Mouse (Mus musculus) liver, embryonic 14 days (tissue): Measurements from ENCODE around the gene Bag6. TPM values are rescaled to one million over a fixed set of nuclear protein-coding genes. Genes with fewer than 3 reads are reported as not detected.

Source experiments
- polyA plus RNA-seq: library from polyadenylated mRNA; depleted of rRNA; stranded (reverse); fragments of >200 nt; gene quantifications from 2 replicates; pipeline ENCODE4 v1.2.3, GENCODE M21; 2012; rRNA removed

The Bag6 gene
- 40.6 and 45.5 TPM in 2 replicates for polyA plus RNA-seq

DNA sequence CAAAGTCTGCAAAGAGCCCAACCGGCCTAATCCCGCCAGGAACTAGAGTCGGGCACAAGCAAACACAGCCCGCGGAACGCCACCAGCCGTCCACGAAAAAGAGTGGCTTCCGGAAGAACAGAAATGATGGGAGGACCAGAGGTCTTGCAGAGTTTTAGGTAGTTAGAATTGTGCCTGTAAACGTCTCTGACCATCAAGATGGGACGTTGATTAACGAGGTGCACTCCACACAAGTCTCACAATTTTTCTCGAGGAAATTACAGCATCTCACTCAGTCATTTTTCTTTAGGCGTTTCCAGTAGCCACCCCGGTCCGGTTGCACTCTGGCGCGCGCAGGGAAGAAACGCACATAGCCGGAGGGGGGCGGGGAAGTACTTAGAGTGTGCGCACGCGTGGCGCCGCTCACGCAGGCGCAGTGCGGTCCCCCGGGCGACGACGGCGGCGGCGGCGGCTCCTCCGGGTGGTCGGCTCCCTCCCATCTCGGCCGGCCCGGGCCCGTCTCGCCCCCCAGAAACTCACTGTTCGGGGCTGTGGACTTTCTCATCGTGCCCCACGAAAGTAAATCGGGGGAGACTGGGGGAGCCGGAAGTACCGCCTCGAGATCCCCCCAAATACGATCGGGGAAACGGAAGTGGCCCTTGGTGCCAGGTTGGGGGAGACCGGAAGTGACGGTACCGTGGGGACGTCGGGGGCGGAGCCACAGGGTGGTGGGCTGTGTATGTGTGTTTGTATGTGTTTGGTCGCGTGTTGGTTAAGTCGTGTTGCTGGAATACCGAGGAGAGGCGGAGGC, at the start of gene Bag6:
Gene Bag6, plus strand, starts transcription at position 378 of the 790 bp plus-strand sequence.

DNA sequence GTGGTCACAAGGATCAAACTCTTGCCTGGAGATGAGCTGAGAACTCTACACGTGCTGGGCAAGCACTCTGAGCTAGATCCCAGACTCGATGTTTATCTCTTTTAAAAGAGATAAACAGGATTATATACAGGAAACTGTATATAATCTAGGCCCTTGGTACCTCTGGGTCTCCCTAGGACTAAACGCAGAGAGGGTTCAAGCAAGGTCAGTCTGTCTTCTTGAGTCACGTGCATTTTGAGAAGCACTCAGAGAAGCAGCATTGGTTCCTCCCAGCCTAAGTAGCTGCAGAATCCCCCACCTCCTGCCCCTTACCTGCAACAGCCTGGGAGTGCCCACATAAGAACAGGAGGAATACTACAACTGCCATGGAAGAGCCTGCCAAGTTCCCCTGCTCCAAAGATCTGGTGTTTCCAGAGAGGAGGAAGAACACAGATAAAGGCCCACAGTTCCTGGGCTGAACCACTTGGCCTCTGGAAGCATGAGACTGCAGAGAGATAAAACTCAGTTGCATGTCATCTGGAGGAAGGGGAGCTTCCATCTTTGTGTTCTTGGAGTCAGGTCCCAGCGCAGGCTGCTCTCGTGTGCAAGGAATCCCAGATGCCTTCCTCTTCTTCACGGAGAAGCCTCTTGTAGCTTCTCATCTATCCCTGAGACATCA, 49.6 kb upstream of the Bag6 start, which contains the start of gene Ly6g6f:
Gene Ly6g6f, minus strand, starts transcription at position 403 of the 658 bp plus-strand sequence.

DNA sequence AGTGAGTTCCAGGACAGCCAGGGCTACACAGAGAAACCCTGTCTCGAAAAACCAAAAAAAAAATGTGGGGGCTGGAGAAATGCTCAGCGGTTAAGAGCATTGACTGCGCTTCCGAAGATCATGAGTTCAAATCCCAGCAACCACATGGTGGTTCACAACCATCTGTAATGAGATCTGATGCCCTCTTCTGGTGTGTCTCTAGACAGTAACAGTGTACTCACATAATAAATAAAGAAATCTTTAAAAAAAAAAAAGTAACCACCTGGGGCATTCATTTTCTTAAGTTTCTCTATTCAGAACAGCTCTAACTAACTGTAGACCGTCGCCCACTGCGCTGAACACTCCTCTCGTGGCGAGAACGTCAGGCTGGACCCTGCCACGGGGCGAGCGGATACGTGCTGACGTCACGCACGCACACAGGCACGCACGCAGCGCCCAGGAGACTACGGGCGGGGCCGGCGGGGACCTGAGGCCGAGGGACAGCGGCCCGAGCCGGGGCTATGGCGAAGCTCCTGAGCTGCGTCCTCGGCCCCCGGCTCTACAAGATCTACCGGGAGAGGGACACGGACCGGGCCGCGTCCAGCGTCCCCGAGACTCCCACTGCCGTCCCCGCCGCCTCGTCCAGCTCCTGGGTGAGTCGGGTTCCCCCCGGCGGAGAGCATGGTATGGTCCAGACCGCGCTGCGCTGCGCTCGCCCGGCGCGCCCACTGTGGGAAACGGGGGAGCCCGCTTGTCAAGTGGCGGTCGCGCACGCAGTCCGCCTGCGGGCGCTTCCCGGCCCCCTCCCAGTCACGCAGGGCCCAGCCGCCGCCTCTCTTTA, 45.9 kb upstream of the Bag6 start, which contains the start of gene Abhd16a:
Gene Abhd16a, plus strand, starts transcription at position 439 of the 820 bp plus-strand sequence.

DNA sequence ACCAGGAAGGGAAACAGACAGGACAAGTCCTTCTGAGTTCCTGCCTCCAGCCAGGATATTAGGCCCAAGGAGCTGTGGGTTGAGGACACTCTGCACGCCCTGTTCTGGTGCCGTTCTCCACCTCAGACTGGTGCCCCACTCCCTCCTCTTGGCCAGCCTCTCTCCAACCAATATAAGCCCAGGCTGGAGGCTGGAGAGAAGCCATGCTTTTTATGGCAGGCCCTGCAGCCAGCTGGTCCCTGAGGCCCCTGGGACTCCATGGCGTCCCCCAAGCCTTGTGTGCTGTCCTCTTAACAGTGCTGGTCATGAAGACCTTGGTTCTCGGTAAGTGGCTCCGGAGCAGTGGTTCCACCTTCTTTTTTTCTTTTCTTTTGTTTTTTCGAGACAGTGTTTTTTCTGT, 26.9 kb upstream of the Bag6 start, which contains the start of gene Ly6g5c:
Gene Ly6g5c, plus strand, starts transcription at position 183 of the 400 bp plus-strand sequence.

DNA sequence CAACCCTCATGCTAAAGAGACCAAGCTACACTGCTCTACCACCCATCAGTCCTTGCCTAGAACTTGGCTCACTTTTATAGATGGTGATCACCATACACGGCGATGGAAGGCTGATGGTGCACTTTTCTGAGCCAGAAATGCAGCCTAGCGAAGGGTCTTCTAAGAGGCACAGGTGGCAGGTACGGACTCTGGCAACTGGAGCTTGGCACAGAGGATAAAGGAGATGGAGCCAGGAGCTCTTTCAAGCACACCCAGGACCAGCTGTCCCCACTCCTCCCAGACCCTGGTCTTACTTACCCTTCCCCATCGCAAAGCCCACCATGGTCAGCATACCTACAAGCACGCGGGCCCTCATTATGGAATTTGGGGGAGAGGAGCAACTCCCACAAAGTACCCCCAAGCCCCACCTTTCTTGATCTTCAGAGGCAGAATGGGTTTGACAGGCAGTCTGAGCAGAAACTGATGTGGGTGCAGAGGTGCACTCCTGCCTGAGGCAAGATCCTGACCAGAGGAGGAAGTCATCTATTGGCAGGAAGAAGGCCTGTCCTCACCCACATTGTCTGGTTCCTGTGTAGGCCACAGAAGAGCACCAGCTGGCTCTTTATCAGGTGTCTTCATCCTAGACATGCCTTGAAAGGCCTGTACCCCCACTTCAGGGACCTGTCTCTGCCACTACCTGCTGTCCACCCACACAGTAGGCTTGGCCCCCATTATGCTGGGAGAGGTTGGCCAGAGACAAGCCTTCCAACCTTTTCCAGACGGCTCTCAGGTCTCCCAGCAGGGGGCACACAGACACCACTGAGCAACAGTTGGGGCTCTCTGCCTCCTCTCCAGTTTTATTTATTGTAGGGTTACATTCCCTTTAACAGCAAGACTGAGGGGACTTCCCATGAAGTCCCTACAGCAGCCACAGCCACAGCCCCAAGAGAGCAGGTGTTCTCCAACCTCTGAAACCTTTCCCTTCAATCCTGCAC, 19.6 kb upstream of the Bag6 start, which contains the start of gene Ly6g5b:
Gene Ly6g5b, minus strand, starts transcription at position 383 of the 974 bp plus-strand sequence.

DNA sequence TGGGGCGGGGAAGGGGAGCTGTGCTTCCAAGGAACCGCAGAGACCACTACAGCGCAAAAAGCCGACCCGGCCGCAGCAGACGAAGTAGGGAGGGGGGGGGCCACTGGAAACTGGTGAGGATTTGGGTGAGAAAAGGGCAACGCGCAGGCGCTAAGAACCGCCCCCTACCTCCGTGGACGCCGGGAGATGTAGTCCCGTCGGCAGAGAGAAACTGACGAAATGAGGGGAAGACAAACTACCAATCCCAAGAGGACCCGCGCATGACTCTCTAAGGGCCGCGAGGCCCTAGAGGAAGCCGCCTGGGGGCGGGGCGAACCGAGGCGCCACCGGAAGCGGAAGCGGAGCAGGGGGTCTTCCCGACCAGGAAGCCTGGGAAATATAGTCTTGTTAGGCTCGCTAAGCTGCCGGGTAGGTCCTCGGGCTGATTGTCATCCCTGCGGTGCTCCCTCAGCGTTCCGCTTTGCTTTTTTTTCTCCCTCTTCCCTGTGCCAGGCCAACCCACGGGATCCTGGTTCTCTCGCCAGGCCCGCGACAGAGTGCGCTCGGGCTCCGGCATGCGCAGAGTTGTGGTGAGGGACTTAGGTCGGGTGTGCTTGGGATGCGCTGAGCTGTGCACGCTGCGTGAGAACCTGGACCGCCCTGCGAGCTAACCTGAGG, 13.7 kb upstream of the Bag6 start, which contains the start of gene Gpank1:
Gene Gpank1, plus strand, starts transcription at position 313 of the 657 bp plus-strand sequence.

DNA sequence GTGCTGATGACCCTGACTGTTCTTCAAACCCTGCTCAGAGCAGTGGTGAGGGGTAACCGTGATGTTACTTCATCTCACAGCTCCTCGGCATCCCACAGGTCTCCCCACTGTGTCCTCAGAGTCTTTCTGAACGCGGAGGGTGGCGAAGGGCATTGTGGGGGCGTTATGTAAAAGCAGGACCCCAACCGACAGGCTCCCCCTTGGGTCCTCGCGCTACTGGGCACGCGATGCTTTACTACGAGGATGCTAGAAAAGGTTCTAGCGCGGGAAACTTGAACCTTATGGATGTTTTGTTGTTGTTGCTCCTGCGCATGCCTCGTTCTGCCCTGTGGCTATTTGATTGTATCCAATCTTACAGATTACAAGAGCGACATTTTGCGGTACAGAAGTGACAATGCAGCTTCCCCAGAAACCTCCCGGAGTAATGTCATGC, 13.1 kb upstream of the Bag6 start, which contains the start of gene Csnk2b:
Gene Csnk2b, minus strand, starts transcription at position 183 of the 433 bp plus-strand sequence.

DNA sequence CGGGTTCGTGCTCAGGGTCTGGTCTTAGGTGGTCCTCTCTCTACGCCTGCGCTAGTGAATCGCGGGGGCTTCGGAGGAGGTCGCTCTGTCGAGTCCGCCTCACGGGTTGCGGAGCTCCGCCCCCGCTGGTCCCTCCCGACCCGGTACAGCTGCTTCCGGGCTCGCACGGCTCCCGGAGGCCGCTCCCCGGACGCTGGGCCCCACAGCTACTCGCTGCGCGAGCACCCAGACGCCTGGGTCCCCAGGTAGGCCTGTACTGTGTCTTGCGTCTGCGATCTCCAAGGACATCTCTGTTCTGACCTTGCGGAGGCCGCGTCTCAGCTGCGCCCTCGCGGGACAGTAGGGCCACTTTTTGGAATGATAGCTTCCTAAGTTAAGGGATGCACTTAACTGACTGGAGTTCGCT, 8.8 kb upstream of the Bag6 start, which contains the start of gene D17H6S53E:
Gene D17H6S53E, plus strand, starts transcription at position 168 of the 406 bp plus-strand sequence.

DNA sequence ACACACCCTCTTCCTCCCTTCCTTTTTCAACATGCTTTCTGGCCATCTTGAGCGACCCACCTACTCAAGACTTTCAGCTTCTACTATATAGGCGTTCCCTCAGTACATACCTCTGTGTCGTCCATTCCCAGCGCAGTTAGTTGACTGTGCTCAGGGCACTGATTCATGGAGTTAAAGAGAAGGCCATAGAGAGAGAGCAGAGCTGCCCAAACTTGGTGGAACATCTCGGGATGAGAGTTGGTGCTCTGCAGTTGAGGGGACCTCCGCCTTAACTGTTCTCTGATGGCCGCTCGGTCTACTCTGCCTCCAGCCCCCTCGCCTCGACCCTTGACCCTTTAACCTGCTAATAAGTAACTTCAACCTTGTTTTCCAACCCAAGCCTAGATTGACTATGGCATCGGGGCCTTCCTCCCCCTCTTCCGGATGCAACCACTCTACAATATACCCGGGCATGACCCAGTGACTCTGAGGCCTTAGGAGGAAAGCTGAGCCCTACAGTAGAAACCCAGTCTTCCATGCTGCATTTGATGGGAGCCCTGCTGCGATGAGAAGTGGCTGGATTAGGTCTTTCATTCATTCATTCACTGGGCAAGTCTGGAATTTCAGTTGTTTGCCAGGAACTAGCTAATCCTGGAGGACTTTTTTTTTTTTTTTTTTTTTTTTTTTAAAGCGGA, 3.3 kb upstream of the Bag6 start, which contains the start of gene Apom:
Gene Apom, minus strand, starts transcription at position 551 of the 674 bp plus-strand sequence.

DNA sequence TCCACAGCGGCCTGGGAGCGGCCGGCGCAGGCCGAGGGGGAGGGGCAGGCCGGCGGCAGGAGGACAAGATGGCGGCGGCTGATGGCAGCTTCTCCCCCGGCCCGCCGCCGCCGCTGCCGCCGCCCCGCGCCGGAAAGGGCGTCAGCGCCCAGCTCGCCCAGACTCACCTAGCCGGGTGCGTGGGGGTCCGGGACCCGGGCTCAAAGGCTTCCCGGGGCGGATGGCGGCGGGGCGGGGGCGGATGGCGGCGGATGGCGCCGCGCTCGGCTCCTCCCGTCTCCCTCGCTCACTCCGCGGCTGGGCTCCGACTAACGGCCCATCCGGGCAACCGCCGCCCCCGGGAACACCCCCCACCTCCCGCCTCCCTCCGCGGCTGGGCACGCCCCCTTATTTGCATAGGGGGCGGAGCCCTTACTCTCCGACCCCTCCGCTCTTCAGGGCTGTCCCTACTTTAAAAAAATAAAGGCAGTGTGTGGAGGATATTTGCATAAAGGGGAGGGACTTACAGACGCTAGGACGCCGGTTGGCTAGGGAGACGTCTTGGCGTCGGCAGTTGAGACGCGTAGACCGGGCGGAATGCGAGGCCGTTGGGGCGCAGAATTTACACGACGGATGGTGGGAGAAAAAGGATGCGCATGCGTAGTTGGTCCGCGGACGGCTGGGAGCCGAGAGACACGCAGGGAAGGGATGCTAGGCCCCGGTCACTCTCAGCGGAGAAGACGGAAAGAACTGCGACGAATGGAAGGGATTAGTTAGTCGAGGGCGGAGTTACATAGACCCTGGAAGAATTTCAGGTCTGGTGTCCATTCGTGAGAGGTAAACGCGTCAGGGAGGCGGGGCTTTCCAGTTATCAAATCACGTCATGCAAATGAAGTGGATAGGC, 29.8 kb downstream of the Bag6 start, which contains the start of gene Prrc2a:
Gene Prrc2a, minus strand, starts transcription at position 330 of the 883 bp plus-strand sequence.

DNA sequence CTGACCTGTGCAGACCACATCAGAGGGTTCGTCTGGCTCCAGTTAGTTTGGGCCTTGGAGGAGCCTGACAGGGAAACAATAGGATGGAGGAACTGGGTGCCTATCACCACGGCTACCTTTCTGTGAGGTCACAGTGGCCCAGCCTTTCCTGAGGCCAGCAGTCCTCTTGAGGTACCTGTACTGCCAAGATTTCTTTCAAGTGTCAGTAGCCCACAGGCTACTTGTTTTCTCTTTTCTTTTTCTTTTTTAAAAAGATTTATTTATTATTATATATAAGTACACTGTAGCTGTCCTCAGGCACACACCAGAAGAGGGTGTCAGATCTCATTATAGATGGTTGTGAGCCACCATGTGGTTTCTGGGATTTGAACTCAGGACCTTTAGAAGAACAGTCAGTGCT, 41.0 kb downstream of the Bag6 start, which contains the start of gene Aif1:
Gene Aif1, minus strand, starts transcription at position 101 of the 400 bp plus-strand sequence.

DNA sequence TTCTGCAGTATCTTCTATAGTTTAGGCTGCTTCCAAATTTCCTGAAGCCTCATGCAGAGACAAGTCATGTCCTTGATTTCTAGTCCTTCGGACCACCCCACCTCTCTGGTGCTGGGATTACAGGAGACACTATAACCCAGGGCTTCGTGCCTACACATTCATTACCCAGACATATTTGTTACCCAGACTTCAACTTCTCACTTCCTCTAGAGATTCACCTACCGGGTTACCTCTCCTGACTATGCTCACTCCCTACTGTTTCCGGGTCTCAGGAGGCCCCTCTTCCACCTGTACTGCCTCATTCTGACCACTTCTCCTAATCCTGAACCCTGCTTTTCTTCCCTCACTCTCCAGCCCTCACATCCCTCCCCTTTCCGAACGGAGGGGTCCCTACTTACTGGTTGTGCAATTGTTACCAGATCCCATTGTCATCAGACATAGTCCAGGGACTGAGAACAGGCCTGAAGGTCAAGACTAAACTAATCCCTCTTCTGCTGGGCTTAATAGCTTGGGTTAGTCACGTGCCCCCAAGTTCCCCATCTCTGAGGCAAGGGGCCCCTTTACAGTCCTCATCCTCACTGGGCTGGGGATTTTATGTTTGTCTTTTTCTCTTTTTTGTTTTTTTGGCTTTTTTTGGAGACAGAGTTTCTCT, 53.1 kb downstream of the Bag6 start, which contains the start of gene Lst1:
Gene Lst1, minus strand, starts transcription at position 481 of the 652 bp plus-strand sequence.

DNA sequence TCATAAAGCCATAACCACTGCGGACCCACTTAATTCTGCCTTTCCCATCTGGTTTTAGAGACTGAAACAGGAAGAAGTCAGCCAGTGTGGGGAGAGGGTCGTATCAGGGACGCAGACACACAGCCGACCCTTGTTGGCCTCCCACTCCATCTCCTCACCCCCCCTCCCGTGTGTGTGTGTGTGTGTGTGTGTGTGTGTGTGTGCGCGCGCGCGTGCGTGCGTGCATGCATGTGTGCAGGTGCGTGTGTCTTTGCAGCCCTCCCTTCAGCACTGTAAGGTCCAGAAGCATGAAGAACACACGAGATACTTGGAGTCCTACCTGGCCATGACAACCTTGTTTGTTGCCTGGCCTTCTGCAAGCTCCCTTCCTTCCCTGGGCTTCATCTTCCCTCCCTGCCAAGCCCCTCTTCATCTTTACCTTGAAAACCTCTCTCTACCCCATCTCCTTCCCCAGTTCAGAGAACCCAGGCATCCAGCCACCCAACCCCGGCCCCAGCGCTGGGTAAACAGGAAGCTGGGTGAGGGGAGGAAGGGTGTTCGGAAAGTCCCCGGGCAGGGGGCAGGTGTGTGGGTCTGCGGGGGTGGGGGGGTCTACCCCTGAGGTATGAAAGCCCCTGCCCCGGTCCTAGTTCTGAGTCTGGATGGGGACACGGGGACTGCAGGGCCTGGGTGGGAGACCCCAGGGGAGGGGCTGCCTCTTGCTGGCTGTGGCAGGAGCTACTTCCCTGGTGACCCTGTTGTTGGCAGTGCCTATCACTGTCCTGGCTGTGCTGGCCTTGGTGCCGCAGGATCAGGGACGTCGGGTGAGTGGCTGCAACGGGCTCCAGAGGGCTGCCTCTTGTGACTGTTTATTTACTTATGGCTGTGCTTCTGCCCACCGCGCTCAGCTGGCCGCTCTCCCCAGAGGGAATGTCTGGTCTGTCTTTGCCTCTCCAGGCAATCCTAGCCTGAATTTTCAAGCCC, 59.2 kb downstream of the Bag6 start, which contains the start of gene Ltb:
Gene Ltb, plus strand, starts transcription at position 559 of the 963 bp plus-strand sequence.

